Mouse (Mus musculus): Measurements from ENCODE around the gene Myrfl. TPM values are rescaled to one million over a fixed set of nuclear protein-coding genes. Genes with fewer than 3 reads are reported as not detected.
A peak's percentile ranks its signal among the peaks of the same experiment; 100 is the strongest.

The Myrfl gene
- total and polyA plus RNA-seq, 2 experiments from 2014 or later: not detected

- Histone ChIP-seq H3K4me2 (ENCODE audit: low read depth) (no peak overlapping the region), H3K27ac (ENCODE audit: low read depth, low read length) (no peak overlapping the region), H3K4me1 (ENCODE audit: insufficient read depth) (no peaks in the 10 kb centered on the region), H3K4me3 (ENCODE audit: low read depth, low read length) (no peak overlapping the region), H3K36me3 (ENCODE audit: insufficient read depth) (no peaks in the 10 kb centered on the region), H3K9ac (no peak overlapping the region), H3K9me3 (ENCODE audit: low read length) (no peaks in the 10 kb centered on the region), H3K27me3 (ENCODE audit: insufficient read depth, low read length) (no peaks in the 10 kb centered on the region)
- WGBS: 49% methylated on average over 15 of the region's 15 CpGs
- no peak for TF ChIP-seq CTCF (IDR thresholded peaks at IDR 0.05; ENCODE audit: low read depth)
- DNase-seq (no peak), ATAC-seq (no peak; the same call in 1 of the 2 replicates)
Measured at GRCm38 (mm10) chr10:116815311-116816060, 81.2 kb downstream of the Myrfl start.

DNA sequence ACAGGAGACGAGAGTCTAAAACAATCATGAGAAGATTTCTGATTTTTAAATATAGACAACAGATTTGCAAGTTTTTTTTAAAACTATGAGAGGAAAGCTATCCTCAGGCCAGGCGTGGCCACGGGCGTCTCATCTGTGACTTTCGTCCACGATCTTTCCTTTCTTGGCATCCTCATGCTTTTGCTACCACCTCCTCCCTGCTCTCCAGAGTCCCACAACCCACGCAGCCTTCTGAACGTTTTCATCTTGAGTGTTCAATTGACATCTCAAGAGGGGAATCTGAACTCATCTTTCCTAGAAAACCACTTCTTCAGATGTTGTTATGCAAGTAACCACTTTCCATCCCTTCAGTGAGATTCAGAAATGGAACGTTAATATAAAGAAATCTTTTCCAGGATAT, 83.6 kb downstream of the Myrfl start:
- 91% methylated on average over 9 of the region's 9 CpGs for WGBS
- H3K36me3 ChIP-seq (ENCODE audit: insufficient read depth): no peaks in the 10 kb centered on the region
- no peaks in the 10 kb centered on the region for H3K9me3 ChIP-seq (ENCODE audit: low read length)
- H3K27ac ChIP-seq (ENCODE audit: low read depth, low read length): no peak overlapping the region
- no peak for TF ChIP-seq CTCF (IDR thresholded peaks at IDR 0.05; ENCODE audit: low read depth)
- H3K4me2 ChIP-seq (ENCODE audit: low read depth): no peak overlapping the region
- no peak for DNase-seq
- no peaks in the 10 kb centered on the region for H3K27me3 ChIP-seq (ENCODE audit: insufficient read depth, low read length)
- H3K4me3 ChIP-seq (ENCODE audit: low read depth, low read length): no peak overlapping the region
- H3K9ac ChIP-seq: no peak overlapping the region
- no peaks in the 10 kb centered on the region for H3K4me1 ChIP-seq (ENCODE audit: insufficient read depth)
- ATAC-seq: no peak

- DNase-seq (no peak), ATAC-seq (peak; percentile 85)
- H3K4me2 ChIP-seq (ENCODE audit: low read depth): no peak overlapping the region
- no peak for TF ChIP-seq CTCF (IDR thresholded peaks at IDR 0.05; ENCODE audit: low read depth)
- no peak overlapping the region for H3K4me3 ChIP-seq (ENCODE audit: low read depth, low read length)
- H3K27me3 ChIP-seq (ENCODE audit: insufficient read depth, low read length): no peaks in the 10 kb centered on the region
- no peaks in the 10 kb centered on the region for H3K36me3 ChIP-seq (ENCODE audit: insufficient read depth)
- no peaks in the 10 kb centered on the region for H3K9me3 ChIP-seq (ENCODE audit: low read length)
- WGBS: 75% methylated on average over 15 of the region's 15 CpGs
- H3K27ac ChIP-seq (ENCODE audit: low read depth, low read length): no peak overlapping the region
- H3K9ac ChIP-seq: no peak overlapping the region
- no peaks in the 10 kb centered on the region for H3K4me1 ChIP-seq (ENCODE audit: insufficient read depth)
Measured at GRCm38 (mm10) chr10:116810738-116811137, 86.0 kb downstream of the Myrfl start.

DNA sequence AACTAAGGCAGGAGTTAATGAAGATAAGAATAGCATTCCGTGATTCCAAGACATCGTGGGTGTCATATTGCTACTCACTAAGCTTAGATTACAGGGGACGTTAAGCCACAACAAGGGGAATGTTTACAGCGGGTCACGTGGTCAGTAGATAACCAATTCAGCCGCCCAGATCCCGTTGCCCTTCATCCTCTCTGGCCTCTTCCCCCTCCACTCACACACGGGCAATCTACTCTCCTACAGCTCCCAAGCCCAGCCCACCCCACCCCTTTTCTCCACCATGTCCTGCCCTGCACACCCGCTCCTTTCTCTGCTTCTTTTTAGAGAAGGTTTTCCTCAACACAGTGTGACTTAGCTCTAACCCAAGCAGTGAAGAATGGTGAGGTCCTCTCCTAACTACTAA, 87.3 kb downstream of the Myrfl start:
- no peaks in the 10 kb centered on the region for H3K4me1 ChIP-seq (ENCODE audit: insufficient read depth)
- H3K27ac ChIP-seq (ENCODE audit: low read depth, low read length): no peak overlapping the region
- no peak for DNase-seq
- H3K9ac ChIP-seq: no peak overlapping the region
- H3K9me3 ChIP-seq (ENCODE audit: low read length): no peaks in the 10 kb centered on the region
- H3K4me3 ChIP-seq (ENCODE audit: low read depth, low read length): no peak overlapping the region
- no peak overlapping the region for H3K4me2 ChIP-seq (ENCODE audit: low read depth)
- 88% methylated on average over 9 of the region's 9 CpGs for WGBS
- no peak for TF ChIP-seq CTCF (IDR thresholded peaks at IDR 0.05; ENCODE audit: low read depth)
- H3K36me3 ChIP-seq (ENCODE audit: insufficient read depth): no peaks in the 10 kb centered on the region
- no peak for ATAC-seq
- H3K27me3 ChIP-seq (ENCODE audit: insufficient read depth, low read length): no peaks in the 10 kb centered on the region

GRCm38 (mm10) chr10:116808556-116809353, 88.0 kb downstream of the Myrfl start:
- no peak for ATAC-seq
- WGBS: 91% methylated on average over 10 of the region's 10 CpGs
- Histone ChIP-seq H3K4me3 (ENCODE audit: low read depth, low read length) (no peak overlapping the region), H3K27ac (ENCODE audit: low read depth, low read length) (no peak overlapping the region), H3K36me3 (ENCODE audit: insufficient read depth) (no peaks in the 10 kb centered on the region), H3K9ac (no peak overlapping the region), H3K4me2 (ENCODE audit: low read depth) (no peak overlapping the region), H3K27me3 (ENCODE audit: insufficient read depth, low read length) (no peaks in the 10 kb centered on the region), H3K9me3 (ENCODE audit: low read length) (no peaks in the 10 kb centered on the region), H3K4me1 (ENCODE audit: insufficient read depth) (no peaks in the 10 kb centered on the region)
- DNase-seq: no peak
- TF ChIP-seq CTCF (IDR thresholded peaks at IDR 0.05; ENCODE audit: low read depth): no peak

DNA sequence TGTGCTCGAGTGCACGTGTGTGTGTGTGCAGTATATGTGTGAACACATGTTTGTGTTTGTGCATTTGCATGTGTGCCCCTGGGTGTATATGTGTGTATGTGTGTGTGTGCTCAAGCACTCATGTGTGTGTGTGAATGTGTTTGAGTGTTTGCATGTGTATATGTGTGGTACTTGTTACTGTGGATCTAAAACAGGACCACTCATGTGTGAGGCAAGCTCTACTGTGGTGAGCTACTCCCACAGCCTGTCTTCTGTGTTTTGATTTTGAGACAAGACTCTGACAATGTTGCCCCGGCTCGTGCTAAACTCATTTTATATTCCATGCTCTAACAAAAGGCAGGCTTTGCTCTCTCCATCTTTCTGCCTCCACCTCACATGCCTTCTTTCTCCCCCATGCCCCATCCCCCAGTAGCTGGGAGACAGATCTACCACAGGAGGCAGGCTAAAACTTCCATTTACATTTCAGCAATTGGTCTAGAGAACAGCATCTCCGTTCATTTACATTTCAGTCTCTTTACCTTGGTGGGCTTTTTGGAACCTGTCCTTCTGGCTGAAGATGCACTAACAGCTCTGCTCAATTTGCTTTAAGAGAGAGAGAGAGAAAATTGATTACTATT, 94.4 kb downstream of the Myrfl start:
- H3K36me3 ChIP-seq (ENCODE audit: insufficient read depth): no peaks in the 10 kb centered on the region
- WGBS: 36% methylated on average over 5 of the region's 5 CpGs
- H3K9ac ChIP-seq: no peak overlapping the region
- H3K4me2 ChIP-seq (ENCODE audit: low read depth): no peak overlapping the region
- no peak overlapping the region for H3K4me3 ChIP-seq (ENCODE audit: low read depth, low read length)
- peak overlapping the region; percentile 41; the same call in 1 of the 2 replicates for H3K27ac ChIP-seq (ENCODE audit: low read depth, low read length)
- H3K27me3 ChIP-seq (ENCODE audit: insufficient read depth, low read length): no peaks in the 10 kb centered on the region
- no peaks in the 10 kb centered on the region for H3K9me3 ChIP-seq (ENCODE audit: low read length)
- ATAC-seq (peak; percentile 81), DNase-seq (peak; percentile 42)
- no peak for TF ChIP-seq CTCF (IDR thresholded peaks at IDR 0.05; ENCODE audit: low read depth)
- H3K4me1 ChIP-seq (ENCODE audit: insufficient read depth): no peaks in the 10 kb centered on the region

- Histone ChIP-seq H3K9ac (no peak overlapping the region), H3K9me3 (ENCODE audit: low read length) (no peaks in the 10 kb centered on the region), H3K36me3 (ENCODE audit: insufficient read depth) (no peaks in the 10 kb centered on the region), H3K27me3 (ENCODE audit: insufficient read depth, low read length) (no peaks in the 10 kb centered on the region), H3K4me2 (ENCODE audit: low read depth) (no peak overlapping the region), H3K4me3 (ENCODE audit: low read depth, low read length) (no peak overlapping the region), H3K27ac (ENCODE audit: low read depth, low read length) (no peak overlapping the region), H3K4me1 (ENCODE audit: insufficient read depth) (no peaks in the 10 kb centered on the region)
- DNase-seq: no peak
- 61% methylated on average over 4 of the region's 4 CpGs for WGBS
- TF ChIP-seq CTCF (IDR thresholded peaks at IDR 0.05; ENCODE audit: low read depth): no peak
- ATAC-seq: no peak
Measured at GRCm38 (mm10) chr10:116801281-116801680, 95.4 kb downstream of the Myrfl start.

Data from forebrain, postnatal 0 days (tissue).